Mouse (Mus musculus): Measurements from ENCODE around the gene Rerg. TPM values are rescaled to one million over a fixed set of nuclear protein-coding genes. Genes with fewer than 3 reads are reported as not detected.
"Not testable (repeated sequence)": the region's sequence is repeated elsewhere in the genome, so short reads cannot be mapped to it uniquely, and the experiment has no call there.

Rerg gene
- polyA plus RNA-seq, 1 experiment from 2014 or later, result 39.4 TPM

DNA sequence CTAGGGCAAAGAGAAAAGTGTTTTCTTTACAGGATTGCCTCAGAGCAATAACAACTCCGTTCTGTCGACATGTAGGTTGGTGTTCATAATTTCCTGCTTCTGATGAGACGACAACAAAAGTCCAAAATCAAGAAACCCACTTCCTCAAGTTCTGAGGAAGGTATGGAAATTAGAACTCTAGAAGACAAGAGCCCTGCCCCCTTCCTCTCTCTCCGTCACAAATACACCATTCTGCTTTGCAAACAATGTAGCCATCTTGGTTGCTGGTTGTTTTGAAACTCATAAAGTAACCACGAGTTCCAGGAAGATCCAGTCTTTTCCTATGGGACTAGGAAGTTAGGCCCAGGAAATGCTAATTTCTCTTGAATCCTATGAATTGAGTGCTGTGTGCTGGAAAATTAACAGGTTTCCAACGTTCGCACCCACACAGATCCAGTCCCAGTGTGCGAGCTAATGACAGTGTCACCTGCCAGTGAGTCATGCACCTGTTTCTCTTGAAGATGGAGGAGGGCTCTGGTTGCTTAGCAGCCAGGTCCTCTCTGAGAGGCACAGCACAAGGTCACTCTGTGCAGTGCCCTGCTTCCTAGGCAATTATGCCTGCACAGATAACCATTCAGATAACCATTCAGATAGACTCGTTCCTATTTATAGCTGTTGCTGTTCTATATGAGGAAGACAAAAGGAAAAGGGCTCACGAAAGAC, 106.9 kb downstream of the Rerg start:
- 69% methylated on average over 10 of the region's 10 CpGs for WGBS
- no peaks in the 10 kb centered on the region for H3K9me3 ChIP-seq
- no peak overlapping the region for H3K27ac ChIP-seq
- no peaks in the 10 kb centered on the region for H3K4me1 ChIP-seq
- H3K36me3 ChIP-seq, result no peaks in the 10 kb centered on the region
- H3K4me2 ChIP-seq, result no peak overlapping the region
- no peaks in the 10 kb centered on the region for H3K27me3 ChIP-seq
- H3K4me3 ChIP-seq, result no peak overlapping the region
- no peak for ATAC-seq (ENCODE audit: insufficient number of reproducible peaks, low FRiP score, low TSS enrichment, low read depth)
- H3K9ac ChIP-seq, result no peak overlapping the region

DNA sequence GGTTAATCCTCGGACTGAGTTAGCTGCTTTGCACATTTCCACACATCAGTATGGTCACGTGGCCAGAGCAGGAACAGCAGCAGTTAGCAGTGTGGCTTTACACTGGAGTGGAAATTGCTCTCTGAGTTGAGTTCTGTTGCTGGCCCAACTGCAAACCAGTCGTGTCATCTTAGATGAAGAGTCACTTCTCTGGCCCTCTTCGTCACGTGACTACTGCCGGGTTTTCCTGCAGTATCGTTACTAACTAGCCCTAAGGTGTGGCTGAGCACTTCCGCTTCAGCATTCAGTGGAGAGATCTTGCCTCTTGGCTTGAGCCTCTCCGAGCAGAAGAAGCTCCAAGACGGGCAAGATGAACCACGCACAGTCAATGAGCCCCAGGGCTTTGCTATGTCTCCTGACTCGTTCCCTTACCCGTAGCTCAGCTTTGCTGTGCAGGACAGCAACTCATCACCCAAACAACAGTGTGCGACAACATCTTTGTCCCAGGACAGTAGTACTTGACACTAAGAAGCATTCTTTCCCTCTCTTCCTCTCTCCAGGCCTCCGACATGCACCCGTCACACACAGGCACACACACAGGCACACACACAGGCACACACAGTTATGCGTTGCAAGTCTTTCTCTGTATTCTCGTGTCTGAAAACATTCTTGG, 108.3 kb downstream of the Rerg start:
- Histone ChIP-seq H3K9ac (no peak overlapping the region), H3K9me3 (no peaks in the 10 kb centered on the region), H3K36me3 (no peaks in the 10 kb centered on the region), H3K4me2 (no peak overlapping the region), H3K27me3 (no peaks in the 10 kb centered on the region), H3K4me1 (no peaks in the 10 kb centered on the region), H3K4me3 (no peak overlapping the region), H3K27ac (no peak overlapping the region)
- 81% methylated on average over 18 of the region's 18 CpGs for WGBS
- no peak for ATAC-seq (ENCODE audit: insufficient number of reproducible peaks, low FRiP score, low TSS enrichment, low read depth)

DNA sequence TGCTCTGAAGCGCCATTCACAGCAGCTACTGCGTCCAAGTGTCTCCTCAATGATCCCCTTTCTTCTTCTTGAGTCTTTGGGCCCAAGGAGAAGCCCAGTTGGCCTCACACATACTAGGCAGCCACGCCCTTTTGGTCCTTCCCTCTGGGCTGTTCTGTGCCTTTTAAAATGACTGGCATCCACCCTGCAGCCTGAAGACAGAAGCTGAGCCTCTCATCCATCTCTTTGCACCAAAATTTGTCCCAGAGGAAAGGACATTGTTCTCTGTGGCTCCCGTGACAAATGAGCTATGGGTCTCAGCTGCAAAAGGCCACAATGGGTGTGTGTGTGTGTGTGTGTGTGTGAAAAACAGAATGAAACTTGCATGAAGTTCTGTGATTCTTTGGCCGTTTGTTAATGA, 109.7 kb downstream of the Rerg start:
- H3K9ac ChIP-seq, result no peak overlapping the region
- H3K36me3 ChIP-seq, result 0 out of 2 replicates have a peak, but pooled peaks cover 4% of the 10 kb centered on the region
- H3K4me1 ChIP-seq, result no peaks in the 10 kb centered on the region
- H3K27ac ChIP-seq, result no peak overlapping the region
- H3K9me3 ChIP-seq, result no peaks in the 10 kb centered on the region
- H3K27me3 ChIP-seq, result no peaks in the 10 kb centered on the region
- WGBS, result 72% methylated on average over 5 of the region's 5 CpGs
- no peak overlapping the region for H3K4me2 ChIP-seq
- no peak overlapping the region for H3K4me3 ChIP-seq
- ATAC-seq (ENCODE audit: insufficient number of reproducible peaks, low FRiP score, low TSS enrichment, low read depth), result no peak

DNA sequence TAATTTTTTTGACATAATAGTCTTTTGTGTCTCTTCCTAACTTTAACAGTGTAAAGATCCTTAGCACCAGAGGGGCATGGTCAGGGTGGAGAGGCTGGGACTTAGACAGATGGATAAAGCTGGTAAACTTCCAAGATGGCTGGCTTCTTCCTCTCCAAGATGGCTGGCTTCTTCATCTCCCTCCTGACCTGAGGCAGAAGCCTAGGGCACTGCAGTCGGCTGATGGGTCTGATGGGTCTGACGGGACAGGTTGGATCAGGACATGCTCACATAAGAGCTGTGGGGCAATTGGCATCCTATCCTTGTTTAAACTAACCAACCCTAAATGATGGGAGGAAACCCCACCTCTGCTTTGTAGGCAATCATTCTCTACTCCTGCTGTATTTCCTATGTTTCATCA, 112.0 kb downstream of the Rerg start:
- H3K9ac ChIP-seq, result no peak overlapping the region
- ATAC-seq (ENCODE audit: insufficient number of reproducible peaks, low FRiP score, low TSS enrichment, low read depth), result no peak
- H3K4me1 ChIP-seq, result no peaks in the 10 kb centered on the region
- no peaks in the 10 kb centered on the region for H3K27me3 ChIP-seq
- H3K36me3 ChIP-seq, result 0 out of 2 replicates have a peak, but pooled peaks cover 4% of the 10 kb centered on the region
- no peaks in the 10 kb centered on the region for H3K9me3 ChIP-seq
- WGBS, result 88% methylated on average over 2 of the region's 2 CpGs
- no peak overlapping the region for H3K4me2 ChIP-seq
- H3K4me3 ChIP-seq, result no peak overlapping the region
- H3K27ac ChIP-seq, result no peak overlapping the region

DNA sequence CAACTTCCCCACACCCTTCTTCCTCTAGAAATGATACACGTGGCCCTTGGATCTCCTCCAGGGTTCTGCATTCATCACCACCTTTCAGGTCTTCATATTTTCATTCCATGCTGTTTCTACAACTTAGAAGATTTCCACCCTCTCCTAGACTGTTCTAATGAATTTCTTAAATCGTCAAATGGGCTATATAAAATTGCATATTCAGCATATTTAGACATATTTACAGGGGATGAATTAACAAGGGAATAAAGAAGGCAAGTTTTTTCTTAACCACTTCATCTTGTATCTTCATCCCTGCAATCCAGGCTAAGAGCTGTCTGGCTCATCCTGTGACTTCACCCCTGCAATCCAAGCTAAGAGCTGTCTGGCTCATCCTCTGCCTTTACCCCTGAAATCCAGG, 116.2 kb downstream of the Rerg start:
- peak overlapping the region; percentile 34 for H3K27ac ChIP-seq
- H3K4me1 ChIP-seq, result no peaks in the 10 kb centered on the region
- WGBS, result 69% methylated on average over 2 of the region's 2 CpGs
- 0 out of 2 replicates have a peak, but pooled peaks cover 4% of the 10 kb centered on the region for H3K36me3 ChIP-seq
- no peak overlapping the region for H3K4me3 ChIP-seq
- H3K9ac ChIP-seq, result no peak overlapping the region
- no peak overlapping the region for H3K4me2 ChIP-seq
- H3K9me3 ChIP-seq, result no peaks in the 10 kb centered on the region
- no peak for ATAC-seq (ENCODE audit: insufficient number of reproducible peaks, low FRiP score, low TSS enrichment, low read depth)
- no peaks in the 10 kb centered on the region for H3K27me3 ChIP-seq

DNA sequence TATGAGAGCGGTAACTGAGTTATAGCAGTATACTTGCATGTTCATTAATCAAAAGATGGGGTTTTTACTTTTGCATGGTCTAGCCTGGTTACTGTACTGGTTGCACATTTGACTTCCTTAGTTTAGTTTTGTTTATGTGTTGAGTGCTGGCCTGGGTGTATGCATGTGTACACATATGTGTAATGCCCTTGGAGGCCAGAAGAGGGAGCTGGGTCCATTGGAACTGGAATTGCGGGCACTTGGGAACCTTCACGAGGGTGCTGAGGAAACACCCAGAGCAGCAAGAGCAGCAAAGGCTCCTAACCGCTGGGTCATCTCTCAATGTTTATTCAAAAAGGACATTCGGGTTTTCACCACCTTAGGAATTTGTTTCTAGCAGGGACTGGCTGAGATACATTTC, 116.8 kb downstream of the Rerg start:
- WGBS, result 78% methylated on average over 5 of the region's 5 CpGs
- no peaks in the 10 kb centered on the region for H3K27me3 ChIP-seq
- 0 out of 2 replicates have a peak, but pooled peaks cover 4% of the 10 kb centered on the region for H3K36me3 ChIP-seq
- no peak overlapping the region for H3K27ac ChIP-seq
- no peak overlapping the region for H3K4me2 ChIP-seq
- H3K4me3 ChIP-seq, result no peak overlapping the region
- H3K9me3 ChIP-seq, result no peaks in the 10 kb centered on the region
- no peaks in the 10 kb centered on the region for H3K4me1 ChIP-seq
- H3K9ac ChIP-seq, result no peak overlapping the region
- no peak for ATAC-seq (ENCODE audit: insufficient number of reproducible peaks, low FRiP score, low TSS enrichment, low read depth)

DNA sequence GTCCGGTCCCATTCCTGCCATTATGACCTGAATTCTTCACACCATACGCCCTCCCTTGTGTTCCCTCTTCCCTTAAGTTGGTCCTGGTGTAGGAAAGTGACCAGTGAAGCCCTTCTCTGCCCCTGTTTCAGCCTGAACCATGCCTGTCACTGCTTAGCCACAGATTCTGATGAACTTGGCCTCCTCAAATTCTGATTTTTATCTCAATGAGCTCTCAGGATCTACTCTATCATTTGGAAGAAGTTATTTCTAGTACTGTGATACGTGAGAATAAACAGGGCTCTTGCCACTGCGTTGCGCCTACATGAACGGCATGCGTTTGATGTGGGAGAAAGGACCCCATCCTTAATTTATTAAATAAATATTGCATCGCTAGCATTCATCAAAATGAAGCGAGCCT, 117.3 kb downstream of the Rerg start:
- Histone ChIP-seq H3K9me3 (no peaks in the 10 kb centered on the region), H3K4me2 (no peak overlapping the region), H3K4me3 (no peak overlapping the region), H3K36me3 (0 out of 2 replicates have a peak, but pooled peaks cover 4% of the 10 kb centered on the region), H3K27ac (no peak overlapping the region), H3K9ac (no peak overlapping the region), H3K4me1 (no peaks in the 10 kb centered on the region), H3K27me3 (no peaks in the 10 kb centered on the region)
- no peak for ATAC-seq (ENCODE audit: insufficient number of reproducible peaks, low FRiP score, low TSS enrichment, low read depth)
- 89% methylated on average over 9 of the region's 9 CpGs for WGBS

DNA sequence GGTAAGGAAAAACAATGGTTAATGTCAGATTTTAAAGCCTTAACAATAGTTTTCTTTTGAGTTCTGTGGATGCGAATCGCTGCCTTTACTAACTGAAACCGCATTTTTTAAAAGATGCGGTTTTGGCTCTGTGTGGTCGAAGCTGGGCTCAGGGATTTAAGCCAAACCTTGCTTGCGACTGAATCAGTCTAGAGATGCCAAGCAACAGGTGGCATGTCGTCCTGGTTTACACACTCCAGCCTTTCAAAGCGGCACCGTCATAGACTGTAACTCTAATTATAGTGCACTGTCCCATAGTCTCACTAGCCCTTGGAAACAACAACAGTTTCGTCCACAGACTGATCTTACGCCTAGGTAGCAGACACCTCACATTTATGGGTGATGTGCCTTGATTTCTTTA, 123.3 kb downstream of the Rerg start:
- ATAC-seq (ENCODE audit: insufficient number of reproducible peaks, low FRiP score, low TSS enrichment, low read depth), result no peak
- no peak overlapping the region for H3K4me2 ChIP-seq
- no peak overlapping the region for H3K9ac ChIP-seq
- H3K9me3 ChIP-seq, result no peaks in the 10 kb centered on the region
- WGBS, result 84% methylated on average over 11 of the region's 11 CpGs
- H3K36me3 ChIP-seq, result no peaks in the 10 kb centered on the region
- no peak overlapping the region for H3K4me3 ChIP-seq
- H3K27ac ChIP-seq, result no peak overlapping the region
- H3K4me1 ChIP-seq, result no peaks in the 10 kb centered on the region
- no peaks in the 10 kb centered on the region for H3K27me3 ChIP-seq

DNA sequence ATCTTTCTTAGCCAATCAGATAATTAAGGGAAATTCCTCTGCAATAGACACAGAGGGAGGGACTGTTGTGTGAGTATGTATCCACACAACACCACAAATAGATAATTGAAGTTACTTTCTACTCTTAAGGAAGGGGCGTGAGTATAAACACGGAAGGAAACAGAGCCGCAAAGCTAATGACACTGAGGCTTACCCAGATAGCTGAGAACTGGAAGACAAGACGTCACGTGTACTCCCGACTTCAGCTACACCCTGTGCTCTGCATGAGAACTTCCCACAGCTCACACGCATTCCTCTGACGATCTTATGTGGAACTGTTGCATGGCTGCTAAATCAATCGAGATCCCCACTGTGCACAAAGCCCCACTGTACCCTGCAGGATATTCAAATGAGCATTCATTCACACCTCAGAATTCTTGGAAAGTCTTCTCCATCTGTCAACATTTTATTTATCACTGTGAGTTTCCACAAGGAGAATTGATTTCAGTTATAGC, 125.2 kb downstream of the Rerg start:
- no peaks in the 10 kb centered on the region for H3K4me1 ChIP-seq
- no peaks in the 10 kb centered on the region for H3K36me3 ChIP-seq
- H3K27me3 ChIP-seq, result no peaks in the 10 kb centered on the region
- no peak overlapping the region for H3K9ac ChIP-seq
- no peak overlapping the region for H3K27ac ChIP-seq
- no peak overlapping the region for H3K4me3 ChIP-seq
- ATAC-seq (ENCODE audit: insufficient number of reproducible peaks, low FRiP score, low TSS enrichment, low read depth), result no peak
- whole genome bisulfite sequencing, result 72% methylated on average over 9 of the region's 9 CpGs
- no peaks in the 10 kb centered on the region for H3K9me3 ChIP-seq
- no peak overlapping the region for H3K4me2 ChIP-seq

DNA sequence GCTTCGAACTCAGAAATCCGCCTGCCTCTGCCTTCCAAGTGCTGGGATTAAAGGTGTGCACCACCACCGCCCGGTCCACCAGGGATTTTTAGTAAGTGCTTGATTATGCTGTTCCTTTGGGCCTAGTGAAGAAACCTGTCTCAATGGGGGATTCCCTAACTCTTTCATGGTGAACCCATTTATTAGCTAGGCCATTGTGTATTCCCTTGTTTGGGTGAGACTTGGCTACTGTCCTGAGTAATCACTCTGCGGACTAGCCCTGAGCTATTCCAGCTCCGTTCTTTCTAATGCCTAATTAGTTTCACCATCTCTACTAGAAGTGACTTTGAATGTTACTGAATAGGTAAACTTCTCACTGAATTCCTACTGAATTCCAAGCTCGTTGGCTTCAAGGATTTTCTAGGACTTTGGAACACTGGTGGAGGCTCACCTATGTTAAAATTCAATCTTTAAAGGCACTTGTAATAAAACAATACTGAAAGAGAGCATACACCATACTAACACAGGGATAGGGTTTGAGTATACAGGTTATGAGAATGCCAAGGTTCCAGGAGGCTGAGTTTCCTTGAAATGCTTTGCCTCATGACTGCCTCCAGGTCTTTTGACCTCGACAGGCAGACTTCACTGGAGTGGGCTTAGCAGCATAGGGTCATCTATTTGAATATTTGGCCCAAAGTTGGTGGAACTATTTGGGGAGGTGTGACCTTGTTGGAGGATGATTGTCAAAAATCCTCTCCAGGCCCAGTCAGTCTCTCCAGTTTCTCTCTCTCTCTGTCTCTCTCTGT, 134.5 kb downstream of the Rerg start:
- H3K9me3 ChIP-seq; H3K9ac ChIP-seq; ATAC-seq (ENCODE audit: insufficient number of reproducible peaks, low FRiP score, low TSS enrichment, low read depth); H3K27ac ChIP-seq; H3K4me1 ChIP-seq; H3K4me3 ChIP-seq; H3K36me3 ChIP-seq; H3K27me3 ChIP-seq; H3K4me2 ChIP-seq: not testable (repeated sequence)
- 84% methylated on average over 8 of the region's 8 CpGs for WGBS

DNA sequence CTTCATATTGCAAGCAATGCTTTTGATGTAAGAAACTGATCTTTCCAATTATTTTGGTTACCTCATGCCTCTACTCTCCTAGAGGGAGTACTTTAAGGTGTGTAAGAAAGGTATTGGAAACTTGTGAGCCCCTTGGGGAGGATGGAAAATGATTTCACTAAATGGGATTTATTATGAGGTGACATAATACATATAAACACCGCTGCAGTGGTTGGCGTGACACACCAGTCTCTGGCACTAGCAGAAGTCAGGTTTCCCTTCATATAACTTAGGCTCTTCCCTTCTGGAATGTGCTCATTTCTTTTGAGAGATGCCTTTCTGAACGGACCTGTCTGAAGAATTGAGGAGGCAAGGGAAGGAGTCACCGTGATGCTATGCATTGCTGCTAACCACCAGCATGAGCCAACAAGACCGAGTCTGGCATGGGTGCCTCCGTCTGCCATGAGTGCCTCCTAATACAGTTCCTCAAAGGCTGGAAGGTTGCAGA, 139.6 kb downstream of the Rerg start:
- H3K9ac ChIP-seq, result no peak overlapping the region
- 51% methylated on average over 6 of the region's 6 CpGs for WGBS
- ATAC-seq (ENCODE audit: insufficient number of reproducible peaks, low FRiP score, low TSS enrichment, low read depth), result peak; percentile 24; the same call in 1 of the 2 replicates

More for the DNA sequence above, 139.6 kb downstream of the Rerg start:
- Histone ChIP-seq H3K4me3 (no peak overlapping the region), H3K36me3 (no peaks in the 10 kb centered on the region), H3K4me1 (no peaks in the 10 kb centered on the region), H3K4me2 (no peak overlapping the region), H3K9me3 (no peaks in the 10 kb centered on the region), H3K27me3 (no peaks in the 10 kb centered on the region), H3K27ac (no peak overlapping the region)

Data from limb, embryonic 15.5 days (tissue).